Mouse (Mus musculus): ENCODE measurements around the gene Pigb. TPM values are rescaled to one million over a fixed set of nuclear protein-coding genes. Genes with fewer than 3 reads are reported as not detected.

The Pigb gene
- 11.5 TPM for polyA plus RNA-seq (2014; fragmentation: Illumina TruSeq; extraction: RNeasy Lipid Tissue Mini Kit (QIAGEN cat#74804); ENCODE audit: low read depth, low replicate concordance)

GRCm38 (mm10) chr9:73040080-73040479 is at the start of gene Pigb:
Gene Pigb, minus strand, starts transcription at chr9:73040378.

DNA sequence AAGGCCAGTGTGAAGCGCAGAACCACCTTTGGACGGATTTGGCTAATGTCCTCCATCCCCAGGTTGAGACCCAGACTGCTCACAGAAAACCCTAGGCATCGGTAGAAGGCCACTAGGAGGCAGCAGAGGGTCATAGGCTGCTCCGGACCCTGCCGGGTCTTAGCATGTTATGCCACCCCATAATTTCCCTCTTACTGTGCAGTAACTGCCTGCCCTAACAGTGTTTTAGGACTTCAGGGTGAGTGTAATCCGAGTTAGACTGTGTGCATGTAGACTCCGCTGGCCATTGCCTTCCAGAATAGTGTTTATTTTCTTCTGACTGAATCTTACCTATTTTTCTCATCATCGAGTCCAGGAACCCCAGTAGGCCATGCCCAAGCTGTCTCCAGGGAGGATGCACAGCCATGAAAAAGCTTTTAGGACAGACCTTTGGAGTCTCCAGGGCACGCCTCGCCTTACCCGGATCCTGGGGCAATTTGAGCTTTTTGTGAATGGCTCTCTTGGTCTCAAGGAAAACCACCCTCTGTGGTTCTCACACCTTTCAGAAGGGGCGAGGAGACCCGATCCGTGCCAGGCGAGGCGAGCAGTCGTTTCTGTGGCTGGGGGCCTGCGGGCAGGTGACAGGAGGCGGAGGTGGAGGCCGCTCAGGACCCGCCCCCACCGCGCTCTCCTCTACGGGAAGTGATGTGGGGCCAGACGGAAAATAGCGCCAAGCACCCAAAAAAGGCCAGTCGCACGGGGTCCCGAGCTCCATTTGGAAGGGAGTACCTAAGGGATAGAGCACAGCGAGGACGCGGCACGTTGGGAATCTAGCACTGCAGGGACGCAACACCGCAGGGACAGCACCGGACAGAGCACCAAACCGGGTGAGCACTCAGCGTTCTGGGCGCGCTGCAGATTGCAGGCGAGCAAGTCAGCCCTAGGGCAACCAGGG is 4.2 kb upstream of the Pigb start, which contains the start of gene Rab27a:
Gene Rab27a (plus strand): TSS at position 709 of the 934 bp plus-strand sequence.

DNA sequence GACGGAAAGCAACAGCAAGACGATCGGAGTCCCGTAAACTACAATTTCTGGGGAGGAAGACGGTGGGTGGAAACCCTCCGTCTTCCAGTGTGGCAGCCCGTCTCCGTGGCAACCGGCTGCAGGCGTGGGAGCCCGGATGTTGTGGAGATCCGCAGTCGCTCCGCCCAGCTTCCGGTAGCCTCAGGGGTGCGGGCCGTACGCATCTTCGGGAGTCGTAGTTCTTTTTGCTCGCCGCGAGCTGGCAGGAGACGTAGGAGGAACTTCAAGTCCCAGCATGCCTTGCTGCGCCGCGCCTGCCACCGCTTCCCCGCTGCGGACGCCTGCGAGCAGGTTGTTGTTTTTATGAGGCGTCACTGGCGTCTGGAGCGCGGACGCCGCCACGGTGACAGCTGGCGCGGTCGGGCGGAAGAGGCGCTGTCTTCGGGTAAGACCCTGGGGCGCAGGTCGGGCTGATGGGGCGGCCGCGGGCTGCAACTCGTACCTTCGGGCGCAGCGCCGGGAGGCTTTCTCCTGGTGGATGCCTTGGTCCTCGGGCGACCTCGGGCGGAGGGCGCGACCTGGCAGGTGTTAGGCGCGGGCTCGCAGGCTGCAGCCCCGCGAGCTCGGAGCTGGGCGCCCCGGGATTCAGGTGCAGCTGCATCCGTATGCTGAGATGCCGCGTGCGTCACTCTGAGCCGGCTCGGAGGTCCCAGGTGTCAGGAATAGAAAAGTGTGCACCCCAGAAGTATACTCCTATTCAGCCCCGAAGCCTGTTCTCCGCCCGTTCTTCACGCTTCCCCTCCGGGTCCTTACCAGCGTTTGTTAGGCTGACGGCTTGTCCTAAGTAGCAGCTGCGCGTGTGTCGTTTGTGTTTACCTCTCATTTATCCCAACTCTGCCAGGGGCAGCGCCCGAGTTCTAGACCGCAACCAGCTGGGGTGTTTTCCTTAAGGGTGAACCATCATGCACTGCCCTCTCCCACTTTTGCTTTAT is 54.6 kb downstream of the Pigb start, which contains the start of the genes Ccpg1os and Ccpg1:
Gene Ccpg1os (minus strand): TSS at position 133 of the 971 bp plus-strand sequence.
Gene Ccpg1 (plus strand): TSS at position 180 of the 971 bp plus-strand sequence.

GRCm38 (mm10) chr9:72958521-72959450 is 81.4 kb downstream of the Pigb start, which contains the start of the genes Dyx1c1 and Gm44503:
Gene Dyx1c1, plus strand, starts transcription at chr9:72958785.
Gene Gm44503, plus strand, starts transcription at chr9:72958852.

Other genes starting within 250 kb of the Pigb start
- gene Prtg, start 233.5 kb downstream of the Pigb start, polyA plus RNA-seq (2014; fragmentation: Illumina TruSeq; extraction: RNeasy Lipid Tissue Mini Kit (QIAGEN cat#74804); ENCODE audit: low read depth, low replicate concordance): 0.16 TPM
- gene Pygo1, start 114.7 kb downstream of the Pigb start, polyA plus RNA-seq (2014; fragmentation: Illumina TruSeq; extraction: RNeasy Lipid Tissue Mini Kit (QIAGEN cat#74804); ENCODE audit: low read depth, low replicate concordance): 0.61 TPM
- gene Dyx1c1, start 81.6 kb downstream of the Pigb start, polyA plus RNA-seq (2014; fragmentation: Illumina TruSeq; extraction: RNeasy Lipid Tissue Mini Kit (QIAGEN cat#74804); ENCODE audit: low read depth, low replicate concordance): 3.8 TPM
- 0.73 TPM for gene Gm44503, start 81.5 kb downstream of the Pigb start, polyA plus RNA-seq (2014; fragmentation: Illumina TruSeq; extraction: RNeasy Lipid Tissue Mini Kit (QIAGEN cat#74804); ENCODE audit: low read depth, low replicate concordance)
- 29.9 TPM for gene Ccpg1os, start 55.0 kb downstream of the Pigb start, polyA plus RNA-seq (2014; fragmentation: Illumina TruSeq; extraction: RNeasy Lipid Tissue Mini Kit (QIAGEN cat#74804); ENCODE audit: low read depth, low replicate concordance)
- gene Ccpg1, start 54.9 kb downstream of the Pigb start, polyA plus RNA-seq (2014; fragmentation: Illumina TruSeq; extraction: RNeasy Lipid Tissue Mini Kit (QIAGEN cat#74804); ENCODE audit: low read depth, low replicate concordance): 209 TPM
- 37.3 TPM for gene Rab27a, start 4.5 kb upstream of the Pigb start, polyA plus RNA-seq (2014; fragmentation: Illumina TruSeq; extraction: RNeasy Lipid Tissue Mini Kit (QIAGEN cat#74804); ENCODE audit: low read depth, low replicate concordance)
- gene Khdc3, start 61.5 kb upstream of the Pigb start, polyA plus RNA-seq (2014; fragmentation: Illumina TruSeq; extraction: RNeasy Lipid Tissue Mini Kit (QIAGEN cat#74804); ENCODE audit: low read depth, low replicate concordance): not detected
- not detected for gene Gm20509, start 62.1 kb upstream of the Pigb start, polyA plus RNA-seq (2014; fragmentation: Illumina TruSeq; extraction: RNeasy Lipid Tissue Mini Kit (QIAGEN cat#74804); ENCODE audit: low read depth, low replicate concordance)
- gene Rsl24d1, start 73.0 kb upstream of the Pigb start, polyA plus RNA-seq (2014; fragmentation: Illumina TruSeq; extraction: RNeasy Lipid Tissue Mini Kit (QIAGEN cat#74804); ENCODE audit: low read depth, low replicate concordance): 45.6 TPM